Mouse (Mus musculus): ENCODE results near the gene A630023A22Rik. TPM values are rescaled to one million over a fixed set of nuclear protein-coding genes. Genes with fewer than 3 reads are reported as not detected.

Gene A630023A22Rik
- polyA plus RNA-seq, 2 experiments = not detected

- Histone ChIP-seq H3K4me2 (ENCODE audit: low read depth) (no peak within 1 kb of the TSS), H3K9me3 (ENCODE audit: control insufficient read depth, low read length) (no peaks in the 10 kb centered on the region), H3K4me1 (replicated peaks; ENCODE audit: control insufficient read depth in 2 of 2, insufficient read depth in 2 of 2, low read length in 1 of 2) (no peaks in the 10 kb centered on the region), H3K4me3 (ENCODE audit: insufficient read depth in 1 of 2, low read depth in 2 of 2, low read length in 2 of 2) (no peak within 1 kb of the TSS), H3K9ac (replicated peaks) (no peak within 1 kb of the TSS), H3K36me3 (replicated peaks; ENCODE audit: control insufficient read depth, insufficient read depth, low read depth) (no peaks in the 10 kb centered on the region), H3K27me3 (ENCODE audit: control insufficient read depth, insufficient read depth, low read length) (no peaks in the 10 kb centered on the region), H3K27ac (no peak within 1 kb of the TSS)
- TF ChIP-seq CTCF (IDR thresholded peaks at IDR 0.05; ENCODE audit: low read depth) (no peak), EP300 (IDR thresholded peaks at IDR 0.05; ENCODE audit: low read depth) (no peak)
- ATAC-seq (ENCODE audit: insufficient read depth) = no peak
- 64% methylated on average over 4 of the region's 4 CpGs for WGBS (ENCODE audit: insufficient replicate concordance)
- no peak for DNase-seq (ENCODE audit: low read depth in 3 of 3, low spot score in 3 of 3)
Observed at GRCm38 (mm10) chr14:34016381-34016780, 86.2 kb downstream of the A630023A22Rik start, which contains the start of gene Gm5460. Gene Gm5460 (plus strand): TSS chr14:34016758.

- H3K36me3 ChIP-seq (replicated peaks; ENCODE audit: control insufficient read depth, insufficient read depth, low read depth) = no peaks in the 10 kb centered on the region
- H3K9me3 ChIP-seq (ENCODE audit: control insufficient read depth, low read length) = no peaks in the 10 kb centered on the region
- H3K4me3 ChIP-seq (ENCODE audit: insufficient read depth in 1 of 2, low read depth in 2 of 2, low read length in 2 of 2) = no peak within 1 kb of the TSS
- H3K4me2 ChIP-seq (ENCODE audit: low read depth) = no peak within 1 kb of the TSS
- no peak for DNase-seq (ENCODE audit: low read depth in 3 of 3, low spot score in 3 of 3)
- no peaks in the 10 kb centered on the region for H3K4me1 ChIP-seq (replicated peaks; ENCODE audit: control insufficient read depth in 2 of 2, insufficient read depth in 2 of 2, low read length in 1 of 2)
- ATAC-seq (ENCODE audit: insufficient read depth) = no peak
- TF ChIP-seq CTCF (IDR thresholded peaks at IDR 0.05; ENCODE audit: low read depth) = no peak
- WGBS (ENCODE audit: insufficient replicate concordance) = 49% methylated on average over 3 of the region's 3 CpGs
- no peak within 1 kb of the TSS for H3K9ac ChIP-seq (replicated peaks)
- no peak within 1 kb of the TSS for H3K27ac ChIP-seq
- H3K27me3 ChIP-seq (ENCODE audit: control insufficient read depth, insufficient read depth, low read length) = no peaks in the 10 kb centered on the region
Observed at GRCm38 (mm10) chr14:34015063-34015462, 87.5 kb downstream of the A630023A22Rik start, which contains the start of gene Gm30083. Gene Gm30083 (minus strand): TSS chr14:34015182.

- H3K27me3 ChIP-seq (ENCODE audit: control insufficient read depth, insufficient read depth, low read length) = no peaks in the 10 kb centered on the region
- ATAC-seq (ENCODE audit: insufficient read depth) (no peak), DNase-seq (ENCODE audit: low read depth in 3 of 3, low spot score in 3 of 3) (no peak)
- H3K4me1 ChIP-seq (replicated peaks; ENCODE audit: control insufficient read depth in 2 of 2, insufficient read depth in 2 of 2, low read length in 1 of 2) = no peaks in the 10 kb centered on the region
- no peak overlapping the region for H3K4me2 ChIP-seq (ENCODE audit: low read depth)
- no peak overlapping the region for H3K9ac ChIP-seq (replicated peaks)
- H3K4me3 ChIP-seq (ENCODE audit: insufficient read depth in 1 of 2, low read depth in 2 of 2, low read length in 2 of 2) = no peak overlapping the region
- WGBS (ENCODE audit: insufficient replicate concordance) = 52% methylated on average over 5 of the region's 5 CpGs
- no peaks in the 10 kb centered on the region for H3K9me3 ChIP-seq (ENCODE audit: control insufficient read depth, low read length)
- H3K36me3 ChIP-seq (replicated peaks; ENCODE audit: control insufficient read depth, insufficient read depth, low read depth) = no peaks in the 10 kb centered on the region
- no peak overlapping the region for H3K27ac ChIP-seq
- no peak for TF ChIP-seq EP300 (IDR thresholded peaks at IDR 0.05; ENCODE audit: low read depth)
- TF ChIP-seq CTCF (IDR thresholded peaks at IDR 0.05; ENCODE audit: low read depth) = no peak
Observed at GRCm38 (mm10) chr14:34002358-34002757, 100.2 kb downstream of the A630023A22Rik start.

- TF ChIP-seq EP300 (IDR thresholded peaks at IDR 0.05; ENCODE audit: low read depth) (no peak), CTCF (IDR thresholded peaks at IDR 0.05; ENCODE audit: low read depth) (no peak)
Observed at GRCm38 (mm10) chr14:34001445-34001844, 101.1 kb downstream of the A630023A22Rik start.

More at GRCm38 (mm10) chr14:34001445-34001844, 101.1 kb downstream of the A630023A22Rik start:
- no peak for ATAC-seq (ENCODE audit: insufficient read depth)
- no peaks in the 10 kb centered on the region for H3K36me3 ChIP-seq (replicated peaks; ENCODE audit: control insufficient read depth, insufficient read depth, low read depth)
- H3K4me2 ChIP-seq (ENCODE audit: low read depth) = no peak overlapping the region
- no peaks in the 10 kb centered on the region for H3K4me1 ChIP-seq (replicated peaks; ENCODE audit: control insufficient read depth in 2 of 2, insufficient read depth in 2 of 2, low read length in 1 of 2)
- H3K9ac ChIP-seq (replicated peaks) = no peak overlapping the region
- no peak overlapping the region for H3K27ac ChIP-seq
- no peaks in the 10 kb centered on the region for H3K27me3 ChIP-seq (ENCODE audit: control insufficient read depth, insufficient read depth, low read length)
- H3K4me3 ChIP-seq (ENCODE audit: insufficient read depth in 1 of 2, low read depth in 2 of 2, low read length in 2 of 2) = no peak overlapping the region
- no peaks in the 10 kb centered on the region for H3K9me3 ChIP-seq (ENCODE audit: control insufficient read depth, low read length)
- no peak for DNase-seq (ENCODE audit: low read depth in 3 of 3, low spot score in 3 of 3)

Other genes starting within 250 kb of the A630023A22Rik start
- 3.7 and 3.9 TPM in 2 replicates for gene Gdf10, start 179.2 kb downstream of the A630023A22Rik start, polyA plus RNA-seq (2012; rRNA removed)
- 4.8 and 4.9 TPM in 2 replicates for gene Gdf10, start 179.2 kb downstream of the A630023A22Rik start, polyA plus RNA-seq (2014; fragmentation: Nextera tagmentation; extraction: Ambion mirVana)
- 3.6 and 4.1 TPM in 2 replicates for gene Gdf2, start 161.7 kb downstream of the A630023A22Rik start, polyA plus RNA-seq (2012; rRNA removed)
- 6.6 and 7.9 TPM in 2 replicates for gene Gdf2, start 161.7 kb downstream of the A630023A22Rik start, polyA plus RNA-seq (2014; fragmentation: Nextera tagmentation; extraction: Ambion mirVana)
- 0.02 TPM in 2 replicates for gene Rbp3, start 148.8 kb downstream of the A630023A22Rik start, polyA plus RNA-seq (2012; rRNA removed)
- not detected in 2 replicates for gene Rbp3, start 148.8 kb downstream of the A630023A22Rik start, polyA plus RNA-seq (2014; fragmentation: Nextera tagmentation; extraction: Ambion mirVana)
- 0.02 TPM in 1 of 2 replicates, not detected in the other for gene Zfp488, start 124.0 kb downstream of the A630023A22Rik start, polyA plus RNA-seq (2012; rRNA removed)
- gene Zfp488, start 124.0 kb downstream of the A630023A22Rik start, polyA plus RNA-seq (2014; fragmentation: Nextera tagmentation; extraction: Ambion mirVana) = not detected in 2 replicates
- gene Gm30083, start 87.6 kb downstream of the A630023A22Rik start, polyA plus RNA-seq (2012; rRNA removed) = not detected in 2 replicates
- gene Gm30083, start 87.6 kb downstream of the A630023A22Rik start, polyA plus RNA-seq (2014; fragmentation: Nextera tagmentation; extraction: Ambion mirVana) = not detected in 2 replicates
- gene Gm5460, start 86.0 kb downstream of the A630023A22Rik start, polyA plus RNA-seq (2012; rRNA removed) = not detected in 2 replicates
- gene Gm5460, start 86.0 kb downstream of the A630023A22Rik start, polyA plus RNA-seq (2014; fragmentation: Nextera tagmentation; extraction: Ambion mirVana) = not detected in 2 replicates
- not detected in 2 replicates for gene Antxrl, start 50.0 kb downstream of the A630023A22Rik start, polyA plus RNA-seq (2012; rRNA removed)
- not detected in 2 replicates for gene Antxrl, start 50.0 kb downstream of the A630023A22Rik start, polyA plus RNA-seq (2014; fragmentation: Nextera tagmentation; extraction: Ambion mirVana)
- 0.03 and 0.06 TPM in 2 replicates for gene Anxa8, start 16.8 kb downstream of the A630023A22Rik start, polyA plus RNA-seq (2012; rRNA removed)
- 0.33 TPM in 1 of 2 replicates, not detected in the other for gene Anxa8, start 16.8 kb downstream of the A630023A22Rik start, polyA plus RNA-seq (2014; fragmentation: Nextera tagmentation; extraction: Ambion mirVana)
- 0.01 TPM in 2 replicates for gene Npy4r, start 49.7 kb upstream of the A630023A22Rik start, polyA plus RNA-seq (2012; rRNA removed)
- 0.08 TPM in 1 of 2 replicates, not detected in the other for gene Npy4r, start 49.7 kb upstream of the A630023A22Rik start, polyA plus RNA-seq (2014; fragmentation: Nextera tagmentation; extraction: Ambion mirVana)
- gene Gprin2, start 98.9 kb upstream of the A630023A22Rik start, polyA plus RNA-seq (2012; rRNA removed) = 0.04 and 0.11 TPM in 2 replicates
- 0.03 and 0.09 TPM in 2 replicates for gene Gprin2, start 98.9 kb upstream of the A630023A22Rik start, polyA plus RNA-seq (2014; fragmentation: Nextera tagmentation; extraction: Ambion mirVana)
- 0.64 and 0.74 TPM in 2 replicates for gene Syt15, start 116.8 kb upstream of the A630023A22Rik start, polyA plus RNA-seq (2012; rRNA removed)
- 0.13 and 0.30 TPM in 2 replicates for gene Syt15, start 116.8 kb upstream of the A630023A22Rik start, polyA plus RNA-seq (2014; fragmentation: Nextera tagmentation; extraction: Ambion mirVana)
- 2.0 and 3.0 TPM in 2 replicates for gene Shld2, start 207.7 kb upstream of the A630023A22Rik start, polyA plus RNA-seq (2012; rRNA removed)
- 4.8 and 5.6 TPM in 2 replicates for gene Shld2, start 207.7 kb upstream of the A630023A22Rik start, polyA plus RNA-seq (2014; fragmentation: Nextera tagmentation; extraction: Ambion mirVana)
- gene Glud1, start 208.0 kb upstream of the A630023A22Rik start, polyA plus RNA-seq (2012; rRNA removed) = 140 and 186 TPM in 2 replicates
- 145 and 151 TPM in 2 replicates for gene Glud1, start 208.0 kb upstream of the A630023A22Rik start, polyA plus RNA-seq (2014; fragmentation: Nextera tagmentation; extraction: Ambion mirVana)